Mouse (Mus musculus): ENCODE measurements around the gene Tex29.

DNA sequence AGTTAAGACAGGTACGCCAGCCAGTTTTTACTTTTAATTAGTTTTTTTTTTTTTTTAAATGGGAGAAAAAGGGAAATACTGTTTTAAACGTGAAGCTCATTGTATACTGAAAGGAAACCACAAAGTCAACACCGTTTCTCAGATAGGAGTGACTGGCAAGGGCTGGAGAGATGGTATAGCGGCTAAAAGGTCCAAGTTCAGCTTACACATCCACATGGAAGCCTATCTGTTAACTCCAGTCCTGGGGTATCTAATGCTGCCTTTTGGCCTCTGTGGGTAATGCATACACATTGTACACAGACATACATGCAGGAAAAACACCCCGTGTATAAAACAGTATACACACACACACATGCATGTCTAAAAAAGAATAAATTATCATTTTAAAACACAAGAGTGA is 8.3 kb upstream of the Tex29 start:
- no peak for TF ChIP-seq CTCF (IDR thresholded peaks at IDR 0.05)
- no peak for TF ChIP-seq EP300 (IDR thresholded peaks at IDR 0.05; ENCODE audit: insufficient read depth, low read depth, low read length)

Data from heart, adult 2 months (tissue).